Mouse (Mus musculus) midbrain, embryonic 10.5 days (tissue): Measurements from ENCODE around the gene Cc2d2a. TPM values are rescaled to one million over a fixed set of nuclear protein-coding genes. Genes with fewer than 3 reads are reported as not detected.

Source experiments
- DNase-seq: peaks from one replicate; pipeline ENCODE4 v3.0.0-alpha.2; 2017; ENCODE audit warnings: low spot score
- H3K27ac ChIP-seq: fragments of 300-500 bp; sonication (generic); replicated peaks from 2 replicates; pipeline ENCODE4 v1.5.1; 2016; ENCODE audit warnings: mild to moderate bottlenecking
- H3K27me3 ChIP-seq: fragments of 300-500 bp; sonication (generic); 2 replicates; pipeline ENCODE4 v1.6.1; 2016; ENCODE audit warnings: low read depth, mild to moderate bottlenecking; ENCODE audit not compliant: poor library complexity, severe bottlenecking
- H3K36me3 ChIP-seq: fragments of 300-500 bp; sonication (generic); 2 replicates; pipeline ENCODE4 v1.6.1; 2016; ENCODE audit warnings: mild to moderate bottlenecking, moderate library complexity
- H3K4me1 ChIP-seq: fragments of 300-500 bp; sonication (generic); 2 replicates; pipeline ENCODE4 v1.6.1; 2016
- H3K4me3 ChIP-seq: fragments of 300-500 bp; sonication (generic); 2 replicates; pipeline ENCODE4 v1.5.1; 2016; ENCODE audit warnings: mild to moderate bottlenecking, moderate library complexity
- H3K9me3 ChIP-seq: fragments of 300-500 bp; sonication (generic); replicated peaks from 2 replicates; pipeline ENCODE4 v1.6.1; 2016; ENCODE audit warnings: mild to moderate bottlenecking
- WGBS: fragments of 180-500 bp; shearing (Covaris S2); methylation state at CpG from one replicate; pipeline ENCODE4 v1.1.7; 2016; 5-methylcytosine and 5-hydroxymethylcytosine counted together
- polyA plus RNA-seq: library from polyadenylated mRNA; unstranded; fragments of >200 nt; fragmentation: Nextera tagmentation; extraction: Ambion mirVana; gene quantifications from 2 replicates; pipeline ENCODE4 v1.2.1, GENCODE M21; 2016

The Cc2d2a gene
- polyA plus RNA-seq, 1 experiment from 2014 or later: 8.2 TPM

DNA sequence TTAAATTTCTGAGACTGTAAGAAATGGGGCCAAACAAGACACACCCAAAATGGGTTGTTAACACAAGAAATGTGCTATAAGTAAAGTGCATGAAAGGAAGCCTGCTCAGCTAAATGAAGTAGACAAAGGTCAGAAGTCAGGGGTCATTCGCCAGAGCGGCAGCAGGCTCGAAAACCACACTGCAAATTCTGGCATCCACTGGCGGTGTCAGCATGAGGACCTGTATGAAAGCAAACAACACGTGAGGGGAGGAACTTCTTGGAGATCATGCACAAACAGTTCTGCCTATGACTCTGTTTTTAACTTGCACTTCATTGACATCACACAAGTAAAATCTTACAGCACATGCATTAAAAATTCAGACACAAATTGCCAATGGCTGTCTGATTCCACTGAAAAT, 83.0 kb downstream of the Cc2d2a start:
- Histone ChIP-seq H3K27ac (no peak overlapping the region), H3K4me3 (no peak overlapping the region), H3K4me1 (no peaks in the 10 kb centered on the region), H3K36me3 (peaks cover 57% of the 10 kb centered on the region), H3K27me3 (no peaks in the 10 kb centered on the region), H3K9me3 (no peaks in the 10 kb centered on the region)
- WGBS: 55% methylated on average over 5 of the region's 5 CpGs
- DNase-seq: no peak

DNA sequence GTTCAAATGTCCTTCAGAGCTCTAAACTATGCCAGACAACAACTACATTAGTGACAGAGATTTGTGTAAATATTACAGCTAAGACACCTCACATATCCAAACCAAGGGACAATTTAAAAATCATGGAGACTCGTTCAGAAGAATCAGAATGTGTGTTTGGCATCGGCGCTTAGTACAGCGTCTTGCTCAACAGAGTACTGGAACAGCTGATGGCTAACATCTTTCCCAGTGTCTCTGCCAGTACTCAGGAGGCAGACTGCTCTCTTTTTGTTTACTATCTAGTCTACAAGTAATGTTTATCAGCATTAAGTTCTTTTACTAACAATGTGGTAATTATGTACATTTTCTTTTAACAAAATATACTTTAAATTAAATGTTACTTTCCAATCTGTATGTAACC, 85.9 kb downstream of the Cc2d2a start:
- no peaks in the 10 kb centered on the region for H3K9me3 ChIP-seq
- H3K27ac ChIP-seq: no peak overlapping the region
- H3K27me3 ChIP-seq: no peaks in the 10 kb centered on the region
- H3K4me3 ChIP-seq: no peak overlapping the region
- 92% methylated on average over 4 of the region's 4 CpGs for WGBS
- H3K36me3 ChIP-seq: peaks cover 41% of the 10 kb centered on the region
- no peaks in the 10 kb centered on the region for H3K4me1 ChIP-seq
- DNase-seq: no peak

DNA sequence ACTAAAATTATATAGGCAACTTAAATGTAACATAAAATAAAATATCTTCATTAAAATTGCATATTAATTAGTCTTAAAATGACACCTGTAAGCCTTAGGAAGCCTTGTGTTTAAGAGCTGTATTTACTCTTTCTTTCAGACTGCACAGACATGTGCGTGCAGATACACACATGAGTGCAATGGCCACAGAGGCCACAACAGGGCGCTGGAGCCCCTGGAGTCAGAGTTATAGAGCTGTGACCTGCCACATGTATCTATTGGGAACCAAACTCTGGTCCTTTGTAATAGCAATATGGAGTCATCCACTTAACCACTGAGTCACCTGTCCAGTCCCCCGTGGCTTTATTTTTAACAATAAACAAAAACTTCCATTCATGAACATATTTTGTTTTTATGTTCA, 86.9 kb downstream of the Cc2d2a start:
- H3K36me3 ChIP-seq: peaks cover 38% of the 10 kb centered on the region
- 90% methylated on average over 3 of the region's 3 CpGs for WGBS
- no peaks in the 10 kb centered on the region for H3K27me3 ChIP-seq
- no peaks in the 10 kb centered on the region for H3K9me3 ChIP-seq
- no peak overlapping the region for H3K27ac ChIP-seq
- no peaks in the 10 kb centered on the region for H3K4me1 ChIP-seq
- no peak overlapping the region for H3K4me3 ChIP-seq
- DNase-seq: no peak

DNA sequence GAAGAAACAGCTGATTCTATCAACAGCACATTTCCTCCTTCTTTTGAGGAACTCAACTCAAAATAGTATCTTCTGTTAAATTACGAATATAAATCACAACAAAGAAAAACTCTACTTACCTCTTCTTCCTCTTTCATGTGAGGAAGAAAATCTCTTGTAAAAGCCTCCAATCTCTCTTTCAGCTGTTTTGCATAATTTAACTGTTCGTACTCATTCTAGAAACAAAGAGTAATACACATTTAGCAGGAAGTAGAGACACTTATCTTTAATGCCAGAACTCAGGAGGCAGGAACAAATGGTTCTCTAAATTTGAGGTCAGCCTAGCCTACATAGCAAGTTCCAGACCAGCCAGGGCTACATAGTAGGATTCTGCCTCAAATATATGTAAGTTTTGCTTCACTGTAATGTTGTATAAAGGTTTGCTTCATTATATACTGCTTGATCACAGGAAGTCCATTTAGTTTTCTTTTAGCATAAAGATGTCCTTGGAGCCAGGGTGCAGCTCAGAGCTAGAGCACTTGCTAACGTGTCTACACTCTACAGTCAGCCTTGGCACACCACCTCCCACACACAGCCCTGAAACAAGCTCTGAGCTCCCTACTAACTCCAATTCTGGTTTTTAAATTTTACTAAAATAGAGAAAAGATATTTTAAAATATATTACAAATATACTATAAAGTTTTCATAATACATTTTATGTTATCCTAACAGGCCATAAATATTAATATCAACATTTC, 108.6 kb downstream of the Cc2d2a start:
- no peak for DNase-seq
- no peak overlapping the region for H3K27ac ChIP-seq
- peaks cover 67% of the 10 kb centered on the region for H3K36me3 ChIP-seq
- no peaks in the 10 kb centered on the region for H3K4me1 ChIP-seq
- WGBS: 88% methylated on average over 3 of the region's 3 CpGs
- no peak overlapping the region for H3K4me3 ChIP-seq
- H3K27me3 ChIP-seq: no peaks in the 10 kb centered on the region
- no peaks in the 10 kb centered on the region for H3K9me3 ChIP-seq

DNA sequence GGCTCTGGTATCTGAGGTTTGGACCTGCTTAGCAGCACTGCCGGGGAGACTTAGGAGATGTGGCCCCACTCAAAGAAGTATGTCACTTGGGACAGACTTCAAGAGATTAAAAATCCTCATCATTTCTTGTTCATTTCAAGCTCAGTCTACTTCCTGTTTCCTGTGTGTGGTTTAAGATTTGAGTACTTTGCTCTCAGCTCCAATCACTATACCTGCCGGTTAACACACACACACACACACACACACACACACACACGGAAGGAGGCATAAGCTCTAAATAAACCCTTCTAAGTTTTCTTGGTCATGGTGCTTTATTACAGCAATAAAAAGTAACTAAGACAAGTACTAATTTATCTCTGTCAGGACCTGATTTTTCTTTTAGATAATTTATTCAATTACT, 109.4 kb downstream of the Cc2d2a start:
- Histone ChIP-seq H3K27me3 (no peaks in the 10 kb centered on the region), H3K4me3 (no peak overlapping the region), H3K4me1 (no peaks in the 10 kb centered on the region), H3K27ac (no peak overlapping the region), H3K9me3 (no peaks in the 10 kb centered on the region), H3K36me3 (peaks cover 59% of the 10 kb centered on the region)
- WGBS: 92% methylated on average over 3 of the region's 3 CpGs
- DNase-seq: no peak

DNA sequence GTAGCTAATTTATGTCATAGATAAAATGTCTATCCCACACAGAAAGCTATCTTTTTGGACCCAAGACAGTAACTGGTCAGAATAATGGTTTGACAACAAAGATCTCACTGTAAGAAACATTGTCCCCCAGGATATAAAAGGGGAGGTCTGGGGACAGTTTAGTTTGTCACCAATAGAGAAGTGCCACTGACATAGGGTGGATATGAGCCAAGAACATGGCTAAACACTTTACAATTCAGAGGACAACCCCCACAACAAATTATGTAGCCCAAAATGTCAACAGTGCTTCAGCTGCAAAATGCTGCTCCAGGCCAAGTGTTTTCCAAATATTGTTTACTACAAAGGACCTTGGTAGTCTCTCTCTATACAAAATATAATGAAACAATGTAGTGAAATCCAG, 114.3 kb downstream of the Cc2d2a start:
- peaks cover 25% of the 10 kb centered on the region for H3K36me3 ChIP-seq
- no peaks in the 10 kb centered on the region for H3K27me3 ChIP-seq
- no peaks in the 10 kb centered on the region for H3K9me3 ChIP-seq
- peaks cover 9% of the 10 kb centered on the region for H3K4me1 ChIP-seq
- H3K4me3 ChIP-seq: no peak overlapping the region
- no peak overlapping the region for H3K27ac ChIP-seq
- DNase-seq: no peak

DNA sequence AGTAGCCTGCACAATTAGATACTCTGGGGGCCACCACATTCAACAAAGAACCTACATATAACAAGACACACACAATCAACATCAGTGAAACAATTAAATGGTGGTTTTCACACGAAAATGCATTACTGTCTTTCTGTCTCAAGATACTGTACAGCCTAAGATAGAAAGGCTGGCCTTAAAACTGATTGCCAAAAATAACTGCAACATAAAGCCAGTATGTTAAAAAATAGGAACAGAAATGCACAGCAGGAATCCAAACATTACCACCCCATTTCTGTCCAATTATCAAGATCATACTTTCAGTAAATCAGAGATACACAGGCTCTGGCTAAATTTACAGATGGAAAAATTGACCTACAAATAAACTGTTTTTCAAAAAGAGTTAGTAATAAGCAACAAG, 114.8 kb downstream of the Cc2d2a start:
- H3K4me1 ChIP-seq: peaks cover 9% of the 10 kb centered on the region
- no peaks in the 10 kb centered on the region for H3K9me3 ChIP-seq
- H3K27ac ChIP-seq: no peak overlapping the region
- H3K36me3 ChIP-seq: peaks cover 20% of the 10 kb centered on the region
- 71% methylated on average over 1 of the region's 1 CpGs for WGBS
- no peaks in the 10 kb centered on the region for H3K27me3 ChIP-seq
- DNase-seq: no peak
- H3K4me3 ChIP-seq: no peak overlapping the region

DNA sequence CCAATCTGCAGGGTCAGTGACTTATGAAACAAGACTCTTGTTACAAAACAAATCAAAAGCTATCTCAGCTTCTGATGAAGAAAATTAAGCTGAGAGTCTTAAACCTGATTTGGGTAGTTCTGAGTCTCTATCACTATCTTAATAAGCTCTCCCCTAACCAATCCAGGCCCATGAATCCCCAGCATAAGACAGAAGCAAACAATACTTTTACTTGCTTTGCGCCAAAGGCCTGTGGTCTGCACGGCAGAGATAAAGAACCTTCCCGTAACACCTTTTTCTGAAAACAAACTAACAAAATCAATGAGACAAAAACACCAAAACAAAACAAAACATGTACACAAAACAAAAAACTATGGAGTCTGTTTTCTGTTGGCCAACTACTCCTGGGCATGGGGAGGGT, 116.4 kb downstream of the Cc2d2a start:
- Histone ChIP-seq H3K4me1 (peaks cover 16% of the 10 kb centered on the region), H3K36me3 (peaks cover 10% of the 10 kb centered on the region; the same call in 1 of the 2 replicates), H3K27ac (no peak overlapping the region), H3K4me3 (no peak overlapping the region), H3K9me3 (no peaks in the 10 kb centered on the region), H3K27me3 (no peaks in the 10 kb centered on the region)
- 96% methylated on average over 3 of the region's 3 CpGs for WGBS
- DNase-seq: no peak

DNA sequence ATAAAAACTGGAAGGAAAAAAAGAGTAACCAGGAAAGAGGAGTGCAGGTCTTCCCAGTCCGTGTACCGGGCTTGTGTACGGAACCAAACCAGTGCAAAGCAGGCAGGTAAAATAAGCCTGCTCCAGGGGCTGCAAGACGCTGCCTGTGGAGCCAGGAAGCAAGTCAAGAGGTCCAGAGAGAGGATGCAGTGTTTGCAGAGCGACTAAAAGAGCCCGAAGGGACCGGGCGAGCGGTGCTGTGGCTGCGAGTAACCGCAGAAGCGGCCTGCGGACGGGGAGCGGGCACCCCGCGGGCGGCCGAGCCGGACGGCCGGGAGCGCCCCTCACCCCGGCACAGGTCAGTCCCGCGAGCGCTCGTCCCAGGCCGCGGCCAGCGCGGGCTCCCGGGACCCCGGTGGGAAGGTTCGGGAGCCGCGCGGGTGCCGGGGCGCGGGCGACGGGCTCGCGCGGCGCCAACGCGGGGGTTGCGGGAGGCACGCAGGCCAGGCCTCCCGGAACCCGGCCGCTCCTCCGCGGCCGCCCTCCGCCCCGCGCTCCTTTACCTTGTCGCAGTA, 119.4 kb downstream of the Cc2d2a start:
- Histone ChIP-seq H3K4me3 (peak overlapping the region; percentile 85), H3K27ac (peak overlapping the region; percentile 99), H3K36me3 (peaks cover 10% of the 10 kb centered on the region; the same call in 1 of the 2 replicates), H3K9me3 (no peaks in the 10 kb centered on the region), H3K27me3 (no peaks in the 10 kb centered on the region), H3K4me1 (peaks cover 16% of the 10 kb centered on the region)
- under 1% methylated on average over 60 of the region's 61 CpGs for WGBS
- peak; percentile 67 for DNase-seq

DNA sequence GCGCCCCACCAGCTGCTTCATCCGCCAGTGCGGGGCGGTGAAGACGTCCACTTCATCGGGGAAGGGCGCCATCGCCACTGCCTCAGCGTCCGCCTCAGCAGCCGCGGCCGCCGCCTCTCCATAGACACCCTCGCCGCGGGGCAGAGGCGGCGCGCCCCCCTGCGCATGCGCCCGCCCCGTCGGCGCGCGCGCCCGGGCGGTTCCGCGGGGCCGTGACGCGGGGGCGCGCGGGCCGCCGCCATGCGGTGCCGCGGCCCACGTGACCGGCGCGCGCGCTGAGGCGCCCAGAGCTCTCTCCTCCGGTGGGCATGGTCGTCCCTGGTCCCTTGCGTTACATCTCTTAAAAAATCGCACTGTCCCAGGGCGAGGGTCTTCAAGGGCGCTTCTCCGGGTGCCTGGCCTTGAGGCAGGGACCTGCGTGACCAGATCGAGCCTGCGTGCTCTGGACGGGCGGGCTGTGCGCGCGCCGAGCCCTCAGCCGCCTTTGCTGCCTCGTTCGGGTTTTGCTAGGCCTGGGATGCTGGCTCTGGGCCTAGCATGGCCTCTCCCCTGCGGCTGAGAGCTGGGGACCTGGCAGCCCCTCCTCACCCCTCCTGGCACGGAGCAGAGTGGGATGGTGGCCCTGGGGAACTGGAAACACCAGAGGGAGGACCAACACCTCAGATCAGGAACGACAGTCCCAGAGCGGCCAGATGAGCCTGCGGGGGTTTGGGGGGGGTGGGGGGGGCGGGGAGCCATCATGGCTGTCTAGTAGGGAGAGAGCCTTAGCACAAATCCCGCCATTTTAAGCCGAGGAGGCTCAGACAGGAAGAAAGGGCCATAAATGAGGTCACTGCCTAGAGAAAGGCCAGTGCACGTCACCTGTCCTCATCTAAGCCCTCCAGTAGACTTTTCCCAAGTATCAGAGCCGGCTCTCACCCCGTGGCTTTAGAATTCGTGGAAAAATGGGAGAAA, 120.1 kb downstream of the Cc2d2a start:
- Histone ChIP-seq H3K9me3 (no peaks in the 10 kb centered on the region), H3K27ac (peak overlapping the region; percentile 99), H3K27me3 (no peaks in the 10 kb centered on the region), H3K4me3 (peak overlapping the region; percentile 85), H3K36me3 (peaks cover 10% of the 10 kb centered on the region; the same call in 1 of the 2 replicates), H3K4me1 (peaks cover 16% of the 10 kb centered on the region)
- peak; percentile 82 for DNase-seq
- 5% methylated on average over 68 of the region's 82 CpGs for WGBS

DNA sequence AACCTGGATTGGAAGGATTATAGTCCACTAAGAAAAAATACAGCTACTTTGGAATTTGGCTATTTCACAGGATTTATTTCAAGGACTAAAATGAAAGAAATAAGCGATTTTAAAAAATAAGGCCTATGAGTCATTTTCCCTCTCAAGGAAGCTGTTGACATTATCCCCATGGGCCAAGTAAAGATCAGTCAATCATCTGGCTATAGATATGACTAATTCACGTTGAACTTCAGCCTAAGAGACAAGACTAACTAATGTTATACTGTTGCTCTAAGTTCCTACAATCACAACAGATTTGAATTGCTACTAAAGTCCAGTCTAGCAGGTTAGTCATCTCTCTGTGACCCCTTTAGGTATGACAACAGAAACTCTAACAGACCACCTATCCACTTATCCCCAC, 121.8 kb downstream of the Cc2d2a start:
- H3K36me3 ChIP-seq: 0 out of 2 replicates have a peak, but pooled peaks cover 8% of the 10 kb centered on the region
- H3K27me3 ChIP-seq: no peaks in the 10 kb centered on the region
- H3K9me3 ChIP-seq: no peaks in the 10 kb centered on the region
- H3K27ac ChIP-seq: no peak overlapping the region
- 91% methylated on average over 2 of the region's 2 CpGs for WGBS
- DNase-seq: no peak
- no peak overlapping the region for H3K4me3 ChIP-seq
- peaks cover 16% of the 10 kb centered on the region for H3K4me1 ChIP-seq

DNA sequence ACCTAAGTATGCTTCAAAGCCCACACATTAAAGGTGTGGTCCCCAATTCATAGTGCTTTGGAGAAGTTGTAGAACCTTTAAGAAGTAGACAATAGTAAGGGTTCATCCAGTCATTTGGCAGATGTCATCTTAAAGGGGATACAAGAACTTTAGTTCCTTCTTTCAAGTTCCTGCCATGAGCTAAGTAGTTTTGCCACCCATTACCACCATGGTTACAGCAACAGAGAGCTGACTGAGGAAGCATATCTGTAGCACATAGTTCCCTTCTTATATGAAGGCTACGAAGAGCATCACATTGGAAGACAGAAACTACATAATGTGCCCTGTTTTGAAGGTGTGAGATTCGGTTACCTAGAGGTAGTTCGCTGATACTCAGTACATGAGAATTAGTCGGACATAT, 124.5 kb downstream of the Cc2d2a start:
- peaks cover 7% of the 10 kb centered on the region for H3K4me1 ChIP-seq
- H3K4me3 ChIP-seq: no peak overlapping the region
- no peak for DNase-seq
- 94% methylated on average over 4 of the region's 4 CpGs for WGBS
- H3K9me3 ChIP-seq: no peaks in the 10 kb centered on the region
- H3K36me3 ChIP-seq: no peaks in the 10 kb centered on the region
- H3K27ac ChIP-seq: no peak overlapping the region
- no peaks in the 10 kb centered on the region for H3K27me3 ChIP-seq
